Mouse (Mus musculus) naive thymus-derived CD4-positive, alpha-beta T cell, adult 2 months (primary cell): ENCODE measurements at regions not wholly inside any gene's neighbourhood (a gene's known extent, or its start where the extent isn't known, plus 50 kb on each side); places are given as distances from the start of the nearest gene placed in this dataset.
A peak's percentile ranks its signal among the peaks of the same experiment; 100 is the strongest.

Experiments used
- DNase-seq: peaks from one replicate; pipeline ENCODE4 v3.0.0-alpha.2; 2011; ENCODE audit warnings: low read depth

GRCm38 (mm10) chr15:69632306-69632705 is 3131.6 kb upstream of the Lrrc6 start:
- DNase-seq, result no peak

GRCm38 (mm10) chr15:69617998-69618397 is 3117.3 kb upstream of the Lrrc6 start:
- DNase-seq, result no peak

GRCm38 (mm10) chr15:69614048-69614447 is 3113.3 kb upstream of the Lrrc6 start:
- peak; percentile 1 for DNase-seq

- DNase-seq, result no peak
These were observed 3090.7 kb upstream of the Lrrc6 start for GRCm38 (mm10) chr15:69591219-69592006.

GRCm38 (mm10) chr15:69588084-69588483 is 3087.4 kb upstream of the Lrrc6 start:
- DNase-seq, result no peak

- DNase-seq, result no peak
These were observed 3076.0 kb upstream of the Lrrc6 start for GRCm38 (mm10) chr15:69576742-69577141.

GRCm38 (mm10) chr15:69575611-69576153 is 3075.0 kb upstream of the Lrrc6 start:
- DNase-seq, result no peak

- no peak for DNase-seq
These were observed 3053.5 kb upstream of the Lrrc6 start for GRCm38 (mm10) chr15:69554171-69554570.

- no peak for DNase-seq
These were observed 3051.4 kb upstream of the Lrrc6 start for GRCm38 (mm10) chr15:69552062-69552628.

GRCm38 (mm10) chr15:69551012-69551411 is 3050.3 kb upstream of the Lrrc6 start:
- DNase-seq, result no peak

- DNase-seq, result no peak
These were observed 3025.9 kb upstream of the Lrrc6 start for GRCm38 (mm10) chr15:69526441-69527094.

GRCm38 (mm10) chr15:69484421-69485074 is 2983.8 kb upstream of the Lrrc6 start:
- no peak for DNase-seq

GRCm38 (mm10) chr15:69483096-69483495 is 2982.4 kb upstream of the Lrrc6 start:
- no peak for DNase-seq

- DNase-seq, result no peak
These were observed 2980.4 kb upstream of the Lrrc6 start for GRCm38 (mm10) chr15:69481087-69481486.

GRCm38 (mm10) chr15:69477050-69477449 is 2976.3 kb upstream of the Lrrc6 start:
- DNase-seq, result no peak

GRCm38 (mm10) chr15:69469566-69469965 is 2968.9 kb upstream of the Lrrc6 start:
- no peak for DNase-seq

- DNase-seq, result no peak
These were observed 2960.0 kb upstream of the Lrrc6 start for GRCm38 (mm10) chr15:69460581-69461194.

GRCm38 (mm10) chr15:69457473-69457872 is 2956.8 kb upstream of the Lrrc6 start:
- no peak for DNase-seq

GRCm38 (mm10) chr15:69456191-69456770 is 2955.6 kb upstream of the Lrrc6 start:
- DNase-seq, result no peak

GRCm38 (mm10) chr15:69441008-69441407 is 2940.3 kb upstream of the Lrrc6 start:
- DNase-seq, result no peak

GRCm38 (mm10) chr15:69413531-69414011 is 2912.9 kb upstream of the Lrrc6 start:
- DNase-seq, result no peak
